Mouse (Mus musculus): ENCODE results near the gene Mroh3. TPM values are rescaled to one million over a fixed set of nuclear protein-coding genes. Genes with fewer than 3 reads are reported as not detected.

Gene Mroh3
- total RNA-seq, 2 experiments from 2014 or later: 1.3 to 1.5 TPM

DNA sequence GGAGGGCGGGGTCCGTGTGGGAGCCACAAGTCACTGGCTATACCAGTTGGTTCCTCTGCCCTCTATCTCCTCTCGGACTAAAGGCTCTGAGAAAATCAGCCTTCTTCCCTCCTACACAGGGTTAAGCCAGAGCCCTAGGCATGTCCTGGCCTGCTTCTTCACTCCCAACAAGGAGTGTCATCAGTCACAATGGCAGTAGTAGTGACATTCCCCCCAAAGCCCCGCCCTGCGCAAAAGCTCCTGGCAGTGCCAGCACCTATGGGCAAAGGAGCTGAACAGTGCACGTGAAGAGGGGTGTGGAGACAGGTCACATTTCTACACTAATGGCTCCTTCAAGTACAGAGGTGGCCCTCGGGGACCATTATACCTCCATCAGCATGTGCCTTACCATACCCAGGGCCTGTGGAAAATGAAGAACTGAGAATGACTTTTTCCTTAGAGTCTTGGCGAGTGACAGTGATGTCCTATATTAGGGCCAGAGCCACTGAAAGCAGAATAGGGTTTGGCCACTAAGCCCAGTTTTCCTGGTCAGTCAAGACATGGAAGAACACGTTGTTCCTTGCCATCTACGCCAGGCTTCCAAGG lies 11.2 kb upstream of the Mroh3 start:
- no peak for TF ChIP-seq CTCF (conservative IDR thresholded peaks at IDR 0.05)
- no peak for DNase-seq (ENCODE audit: low spot score in 2 of 2)
- Histone ChIP-seq H3K4me3 (no peak overlapping the region), H3K27ac (no peak overlapping the region)

DNA sequence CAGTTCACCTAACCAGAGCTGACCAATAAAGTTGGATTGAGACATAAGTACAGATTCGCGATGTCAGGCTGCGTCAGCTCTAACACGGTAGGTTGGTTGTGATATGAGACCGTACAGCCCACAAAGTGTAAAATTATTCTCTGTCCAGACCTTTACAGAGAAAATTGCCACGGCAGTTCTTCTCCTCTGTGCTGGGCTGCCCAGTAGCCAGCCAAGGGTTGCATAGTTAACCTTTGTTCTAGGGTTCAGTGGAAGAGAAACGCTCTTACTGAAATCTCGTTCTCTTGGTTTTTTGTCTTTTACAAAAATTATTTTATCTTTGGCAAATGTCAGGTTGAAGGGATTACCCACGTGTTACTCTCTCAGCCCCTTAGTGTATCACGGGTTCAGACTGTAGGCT lies 9.8 kb upstream of the Mroh3 start:
- TF ChIP-seq CTCF (conservative IDR thresholded peaks at IDR 0.05): no peak
- no peak for DNase-seq (ENCODE audit: low spot score in 2 of 2)
- Histone ChIP-seq H3K27ac (no peak overlapping the region), H3K4me3 (no peak overlapping the region)

DNA sequence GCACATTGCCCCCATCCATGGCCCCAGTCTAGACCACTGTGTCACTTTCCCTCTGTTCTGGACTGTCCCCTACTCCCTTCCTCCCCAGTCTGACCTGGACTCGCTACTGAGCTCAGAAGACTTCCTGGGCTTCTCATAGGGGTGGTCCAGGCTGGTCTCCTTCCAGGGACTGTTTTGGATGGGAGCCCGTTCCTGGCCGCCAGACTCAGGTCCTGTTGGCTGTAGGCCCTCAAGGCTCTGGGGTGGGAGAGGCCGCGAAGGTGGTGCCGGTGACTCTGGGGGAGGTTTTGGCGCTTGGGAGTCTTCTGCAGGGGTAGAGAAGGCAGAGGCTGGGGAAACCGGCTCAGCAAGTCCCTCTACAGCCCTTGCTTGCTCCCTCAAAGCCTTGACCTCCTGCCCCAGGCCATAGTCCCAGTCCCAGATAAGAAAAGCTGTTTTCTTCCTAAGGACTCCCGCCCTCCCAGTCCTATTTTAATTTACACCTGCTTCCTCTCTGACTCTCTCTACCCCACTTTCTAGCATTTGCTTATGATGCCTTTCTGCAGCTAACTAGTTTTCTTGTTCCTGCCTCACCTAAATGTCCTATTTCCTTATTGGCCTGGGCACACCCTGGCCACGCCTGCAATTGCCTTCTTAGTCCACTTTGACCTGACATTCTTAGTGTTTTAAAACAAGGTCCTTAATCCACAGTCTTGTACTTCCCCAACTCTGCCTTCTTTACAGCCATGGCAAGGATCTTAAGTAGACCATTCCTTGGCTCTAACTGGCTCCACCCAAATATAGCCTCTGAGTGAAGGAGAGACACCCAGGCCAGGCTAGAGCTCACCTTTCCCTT lies 7.6 kb upstream of the Mroh3 start:
- Histone ChIP-seq H3K4me3 (no peak overlapping the region), H3K27ac (no peak overlapping the region)
- DNase-seq (ENCODE audit: low spot score in 2 of 2): no peak
- no peak for TF ChIP-seq CTCF (conservative IDR thresholded peaks at IDR 0.05)

DNA sequence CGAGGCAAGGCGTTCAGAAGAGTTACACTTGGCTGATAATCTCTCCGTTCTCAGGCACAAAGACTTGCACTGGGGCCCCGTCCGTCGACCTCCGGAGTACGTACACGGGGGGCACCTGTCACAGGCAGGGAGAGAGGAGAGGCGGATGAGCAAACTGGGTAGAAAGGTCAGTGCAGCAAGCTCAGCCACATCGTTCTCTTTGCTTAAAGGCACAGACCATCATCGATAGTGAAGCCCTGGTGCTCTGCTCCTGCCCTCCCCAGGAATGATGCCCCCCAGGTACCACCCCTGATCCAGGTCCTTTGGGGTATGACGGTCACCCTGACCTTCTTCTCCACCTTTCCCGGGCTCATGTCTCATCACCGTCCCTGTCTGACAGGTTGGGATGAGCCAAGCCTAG lies 1.7 kb upstream of the Mroh3 start:
- Histone ChIP-seq H3K4me3 (no peak overlapping the region), H3K27ac (no peak overlapping the region)
- TF ChIP-seq CTCF (conservative IDR thresholded peaks at IDR 0.05): no peak
- no peak for DNase-seq (ENCODE audit: low spot score in 2 of 2)

DNA sequence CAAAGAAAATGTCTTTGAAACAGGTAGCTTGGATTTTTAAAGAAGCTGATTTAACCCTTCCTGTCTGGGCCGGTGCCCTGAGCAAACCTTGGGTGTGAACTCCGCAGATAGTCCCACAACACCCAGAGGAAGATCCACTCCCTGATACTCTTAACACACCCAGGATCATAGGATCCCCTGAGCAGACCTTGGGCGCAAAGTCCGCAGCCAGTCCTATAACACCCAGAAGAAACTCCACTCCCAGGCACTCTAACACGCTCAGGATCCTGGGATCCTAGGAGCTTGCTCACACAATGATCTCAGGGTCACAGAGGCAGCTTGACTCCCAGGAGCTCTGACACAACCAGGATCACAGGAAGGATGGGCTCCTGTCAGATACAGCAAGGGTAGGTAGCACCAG lies 22.6 kb downstream of the Mroh3 start:
- H3K4me3 ChIP-seq: no peak overlapping the region
- DNase-seq (ENCODE audit: low spot score in 2 of 2): no peak
- no peak for TF ChIP-seq CTCF (conservative IDR thresholded peaks at IDR 0.05)
- no peak overlapping the region for H3K27ac ChIP-seq

DNA sequence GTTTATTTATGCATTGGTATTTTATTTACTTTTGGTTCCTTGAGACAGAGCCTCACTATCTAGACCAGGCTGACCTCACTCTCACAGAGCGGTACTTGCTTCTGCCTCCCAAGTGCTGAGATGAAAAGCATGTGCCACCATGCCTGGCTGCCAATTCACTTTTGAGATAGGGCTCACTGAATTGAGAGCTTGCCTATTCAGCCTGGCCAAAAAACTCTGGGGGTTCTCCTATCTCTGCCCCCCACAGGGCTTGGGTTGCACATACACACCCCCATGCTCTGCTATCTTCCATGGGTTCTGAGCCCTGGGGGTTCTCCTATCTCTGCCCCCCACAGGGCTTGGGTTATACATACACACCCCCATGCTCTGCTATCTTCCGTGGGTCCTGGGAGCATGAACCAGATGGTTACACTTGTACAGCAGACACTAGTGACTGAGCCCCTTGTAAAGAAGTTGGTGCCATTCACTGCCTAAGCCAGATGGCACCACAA lies 33.1 kb downstream of the Mroh3 start:
- no peak for TF ChIP-seq CTCF (conservative IDR thresholded peaks at IDR 0.05)
- no peak overlapping the region for H3K4me3 ChIP-seq
- no peak for DNase-seq (ENCODE audit: low spot score in 2 of 2)
- H3K27ac ChIP-seq: no peak overlapping the region

DNA sequence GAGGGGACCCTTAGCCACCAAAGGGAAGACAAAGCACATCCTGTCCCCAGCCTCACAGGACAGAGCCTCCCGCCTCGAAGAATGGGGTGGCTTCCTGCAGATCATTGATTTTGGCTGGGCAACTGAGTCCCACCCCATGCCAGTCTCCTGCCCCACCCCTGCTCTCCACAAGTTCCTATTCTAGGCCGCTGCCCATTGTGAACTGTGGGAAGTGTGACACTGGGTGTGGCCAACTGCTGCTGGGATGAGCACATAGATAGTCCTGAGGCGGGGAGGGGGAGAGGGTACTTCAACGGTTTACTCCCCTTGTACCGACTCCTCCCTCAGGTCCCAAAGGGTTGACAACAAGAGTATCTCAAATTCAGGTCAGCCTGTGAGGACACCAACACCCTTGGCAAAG lies 33.9 kb downstream of the Mroh3 start:
- H3K4me3 ChIP-seq: no peak overlapping the region
- no peak for TF ChIP-seq CTCF (conservative IDR thresholded peaks at IDR 0.05)
- H3K27ac ChIP-seq: no peak overlapping the region
- DNase-seq (ENCODE audit: low spot score in 2 of 2): no peak

DNA sequence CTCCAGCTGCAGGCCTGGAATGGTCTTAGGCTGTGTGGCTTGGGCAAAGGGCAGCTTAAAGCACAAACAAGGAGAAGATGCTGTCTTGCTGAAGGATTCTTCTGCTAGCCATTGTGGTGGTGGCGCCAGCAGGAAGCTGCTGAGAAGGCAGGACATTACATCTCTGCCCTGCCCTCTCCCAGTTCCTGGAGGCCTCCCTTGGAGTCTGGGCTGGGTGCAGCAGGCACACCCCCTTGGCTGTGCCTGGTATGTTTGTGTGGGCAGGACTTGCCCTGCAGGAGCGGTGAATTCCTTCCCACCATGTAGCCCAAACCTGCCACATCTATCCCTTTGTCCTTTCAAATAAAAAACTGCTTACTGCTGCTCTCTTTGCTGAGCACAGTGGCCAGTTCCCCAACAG lies 35.5 kb downstream of the Mroh3 start:
- DNase-seq (ENCODE audit: low spot score in 2 of 2): no peak
- Histone ChIP-seq H3K27ac (no peak overlapping the region), H3K4me3 (no peak overlapping the region)
- TF ChIP-seq CTCF (conservative IDR thresholded peaks at IDR 0.05): no peak

DNA sequence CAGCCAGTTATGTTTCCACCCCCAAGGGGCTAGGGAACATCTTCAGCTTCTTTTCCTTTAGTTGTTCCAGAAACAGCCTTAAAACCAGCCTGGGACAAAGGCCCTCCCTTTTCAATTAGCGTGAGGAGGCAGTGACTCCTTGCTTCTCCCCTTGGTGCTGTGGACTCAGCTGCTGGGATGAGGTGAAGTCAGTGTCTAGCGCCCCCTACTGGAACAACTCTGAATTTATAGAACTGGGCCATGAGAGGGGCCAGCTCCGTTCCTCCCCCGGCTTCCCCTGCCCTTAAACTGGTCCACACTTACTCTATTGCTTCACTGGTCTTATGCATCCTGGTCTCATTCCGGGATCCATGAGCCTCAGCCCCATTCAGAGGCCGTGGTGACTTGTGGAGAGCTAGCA lies 37.4 kb downstream of the Mroh3 start:
- peak; percentile 47 to 74 for DNase-seq (ENCODE audit: low spot score in 2 of 2)
- peak; percentile 89 for TF ChIP-seq CTCF (conservative IDR thresholded peaks at IDR 0.05)
- H3K4me3 ChIP-seq: no peak overlapping the region

DNA sequence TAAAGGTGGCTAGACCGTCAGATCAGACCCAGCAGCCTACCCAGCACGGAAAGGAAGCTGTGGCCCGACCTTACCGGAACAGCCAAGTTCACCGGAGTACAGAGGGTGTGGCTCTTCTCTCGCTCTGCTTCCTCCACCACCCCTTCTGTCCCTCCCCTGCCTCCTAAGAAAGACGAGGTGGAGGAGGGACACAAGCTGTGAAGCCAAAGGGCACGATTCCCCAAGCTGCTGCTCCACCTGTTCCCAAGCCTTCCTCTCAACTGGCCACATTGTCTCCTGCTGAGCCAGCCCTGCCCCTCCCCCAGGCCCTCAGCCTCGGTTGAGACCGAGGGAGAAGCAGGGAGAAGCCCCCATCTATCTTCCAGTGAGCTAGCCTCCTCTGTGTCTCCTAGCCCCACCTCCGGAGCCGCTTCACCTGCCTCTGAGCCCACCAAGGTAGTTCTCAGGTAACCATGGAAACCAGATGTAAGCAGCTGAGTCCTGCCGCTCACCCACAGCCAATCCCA lies 38.5 kb downstream of the Mroh3 start:
- no peak overlapping the region for H3K4me3 ChIP-seq
- H3K27ac ChIP-seq: no peak overlapping the region; the same call in 1 of the 2 replicates
- TF ChIP-seq CTCF (conservative IDR thresholded peaks at IDR 0.05): no peak
- DNase-seq (ENCODE audit: low spot score in 2 of 2): no peak

More for the DNA sequence above, 37.4 kb downstream of the Mroh3 start:
- H3K27ac ChIP-seq: no peak overlapping the region

DNA sequence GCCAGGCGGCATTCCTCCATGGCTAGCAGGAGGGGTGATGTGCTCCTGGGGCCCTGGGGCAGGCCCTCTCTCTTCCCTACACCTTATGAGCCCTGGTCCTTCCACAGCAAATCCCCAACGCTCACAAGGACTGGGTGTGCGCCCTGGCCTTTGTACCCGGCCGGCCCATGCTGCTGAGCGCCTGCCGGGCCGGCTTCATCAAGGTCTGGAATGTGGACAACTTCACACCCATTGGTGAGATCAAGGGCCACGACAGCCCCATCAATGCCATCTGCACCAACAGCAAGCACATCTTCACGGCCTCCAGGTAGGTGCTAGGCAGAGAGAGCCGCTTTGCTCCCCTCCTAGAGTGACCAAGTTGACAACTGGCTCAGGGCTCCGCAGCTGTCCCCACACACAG lies 39.9 kb downstream of the Mroh3 start:
- TF ChIP-seq CTCF (conservative IDR thresholded peaks at IDR 0.05): no peak
- Histone ChIP-seq H3K4me3 (no peak overlapping the region), H3K27ac (no peak overlapping the region)
- no peak for DNase-seq (ENCODE audit: low spot score in 2 of 2)

DNA sequence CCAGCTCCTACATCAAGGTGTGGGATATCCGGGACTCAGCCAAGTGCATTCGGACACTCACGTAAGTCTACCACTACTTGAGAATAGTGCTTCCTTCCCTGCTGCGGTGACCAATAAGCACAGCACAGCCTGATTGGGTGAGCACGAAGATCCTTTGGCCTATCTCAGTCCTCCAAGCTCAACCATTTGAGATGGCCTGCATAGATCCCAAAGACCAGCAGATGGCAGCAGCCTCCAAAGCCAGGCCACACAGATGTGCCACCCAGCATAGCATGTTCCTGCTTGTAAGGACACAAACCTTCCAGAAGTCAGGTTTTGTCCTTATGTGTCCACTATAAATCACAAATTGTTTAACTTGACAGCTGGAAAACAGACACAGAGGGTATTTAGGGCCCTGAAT lies 42.5 kb downstream of the Mroh3 start:
- peak; percentile 63 to 72 for DNase-seq (ENCODE audit: low spot score in 2 of 2)
- H3K4me3 ChIP-seq: no peak overlapping the region
- no peak overlapping the region for H3K27ac ChIP-seq
- peak; percentile 89 for TF ChIP-seq CTCF (conservative IDR thresholded peaks at IDR 0.05)

DNA sequence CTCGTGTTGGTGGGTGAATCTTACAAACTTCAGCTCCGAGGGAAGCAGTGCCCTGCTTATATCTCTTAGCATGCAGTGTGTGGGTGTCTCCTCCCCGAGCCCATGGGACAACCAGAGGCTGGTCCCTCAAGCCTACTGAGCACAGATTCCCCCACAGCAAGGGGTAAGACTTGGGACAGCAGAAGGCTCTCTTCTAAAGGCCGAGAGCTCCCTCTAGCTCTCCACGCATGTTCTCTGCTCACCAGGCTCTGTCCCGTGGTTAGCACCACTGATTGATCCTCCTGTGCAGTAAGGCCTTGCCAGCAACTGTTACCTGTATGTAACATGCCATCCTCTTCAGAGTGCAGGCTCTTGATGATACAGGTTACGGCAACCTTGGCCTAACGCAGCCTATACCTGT lies 45.0 kb downstream of the Mroh3 start:
- peak; percentile 80 for TF ChIP-seq CTCF (conservative IDR thresholded peaks at IDR 0.05)
- DNase-seq (ENCODE audit: low spot score in 2 of 2): peak; percentile 38 to 51
- H3K4me3 ChIP-seq: no peak overlapping the region
- H3K27ac ChIP-seq: no peak overlapping the region

All from layer of hippocampus, adult 2 months (tissue).